Mouse (Mus musculus) brain, embryonic 14.5 days (tissue): Measurements from ENCODE around the gene Mdn1.
A peak's percentile ranks its signal among the peaks of the same experiment; 100 is the strongest.

Experiments
- CTCF ChIP-seq: fragments of 200-500 bp; IDR thresholded peaks from 2 replicates; pipeline ENCODE4 v1.5.1; 2012; ENCODE audit warnings: inconsistent platforms, mild to moderate bottlenecking, moderate library complexity, borderline replicate concordance; ENCODE audit not compliant: insufficient read depth, insufficient read length; ENCODE audit errors: extremely low read depth
- POLR2A ChIP-seq: fragments of 200-500 bp; IDR thresholded peaks from 2 replicates; pipeline ENCODE4 v1.6.1; 2012; ENCODE audit warnings: mild to moderate bottlenecking, inconsistent platforms, borderline replicate concordance; ENCODE audit not compliant: poor library complexity, insufficient read depth, insufficient read length, severe bottlenecking; ENCODE audit errors: extremely low read depth

GRCm38 (mm10) chr4:32680843-32681242, 23.9 kb downstream of the Mdn1 start:
- peak; percentile 45; the same call in 1 of the 2 replicates for TF ChIP-seq CTCF
- no peak for TF ChIP-seq POLR2A
